Mouse (Mus musculus) liver, embryonic 14 days (tissue): Measurements from ENCODE around the gene Mlxipl. TPM values are rescaled to one million over a fixed set of nuclear protein-coding genes. Genes with fewer than 3 reads are reported as not detected.

Experiments
- polyA plus RNA-seq: library from polyadenylated mRNA; depleted of rRNA; stranded (reverse); fragments of >200 nt; gene quantifications from 2 replicates; pipeline ENCODE4 v1.2.3, GENCODE M21; 2012; rRNA removed

Mlxipl gene
- polyA plus RNA-seq = 12.3 and 17.8 TPM in 2 replicates

DNA sequence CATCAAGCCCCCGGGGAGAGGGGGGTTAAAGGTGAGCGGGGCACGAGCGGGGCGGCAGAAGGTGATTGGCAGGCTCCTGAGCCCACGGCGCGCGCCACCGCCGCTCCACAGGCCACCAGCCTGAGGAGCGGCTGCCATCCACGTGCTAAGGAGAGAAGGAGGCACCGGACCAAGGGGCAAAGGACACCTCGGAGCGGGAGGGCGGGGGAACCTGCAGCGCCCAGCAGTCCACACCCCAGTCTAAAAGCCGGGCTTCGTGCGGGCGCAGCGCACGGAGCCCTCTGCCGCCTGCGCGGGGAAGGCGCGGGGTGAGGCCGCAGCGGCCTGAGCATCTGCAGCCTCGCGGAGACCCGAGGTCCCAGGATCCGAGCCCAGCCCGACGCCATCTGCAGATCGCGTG, at the start of gene Mlxipl:
Gene Mlxipl (plus strand): TSS at position 238 of the 400 bp plus-strand sequence.

DNA sequence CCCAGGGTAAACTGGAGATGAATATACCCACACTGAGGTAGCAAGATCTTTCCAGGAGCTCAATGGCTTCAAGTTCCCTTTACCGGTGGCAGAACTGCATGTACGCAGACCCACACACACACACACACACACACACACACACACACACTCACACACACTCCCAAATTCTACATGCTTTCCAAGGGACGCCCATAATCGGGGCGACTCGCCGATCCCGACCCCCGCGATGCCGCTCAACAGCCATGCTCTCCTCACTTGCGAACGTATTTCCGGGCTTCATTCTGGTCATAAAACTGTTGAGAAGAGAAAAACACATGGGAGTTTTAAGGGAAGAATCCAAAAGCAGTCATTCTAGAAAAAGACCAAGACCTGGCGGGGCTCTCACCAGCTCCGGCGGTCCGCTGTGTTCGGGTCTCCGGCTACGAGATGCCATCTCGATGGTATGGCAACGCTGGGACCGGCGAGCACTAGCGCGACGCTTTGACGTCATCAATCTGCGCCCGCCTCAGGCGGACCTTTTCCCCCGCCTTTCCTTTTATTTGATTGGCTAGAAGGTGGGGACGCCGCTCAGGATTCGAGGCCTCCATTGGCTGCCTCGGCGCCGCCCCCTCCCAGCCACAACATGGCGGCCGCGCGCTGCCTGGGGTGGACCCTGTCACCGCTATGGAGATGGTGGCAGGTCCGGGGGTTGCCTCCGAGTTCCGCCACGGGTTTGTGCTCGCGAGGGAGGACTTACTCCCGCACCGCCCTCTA, 25.9 kb upstream of the Mlxipl start, which contains the start of gene Dnajc30:
Gene Dnajc30 (plus strand): TSS at position 574 of the 753 bp plus-strand sequence.

DNA sequence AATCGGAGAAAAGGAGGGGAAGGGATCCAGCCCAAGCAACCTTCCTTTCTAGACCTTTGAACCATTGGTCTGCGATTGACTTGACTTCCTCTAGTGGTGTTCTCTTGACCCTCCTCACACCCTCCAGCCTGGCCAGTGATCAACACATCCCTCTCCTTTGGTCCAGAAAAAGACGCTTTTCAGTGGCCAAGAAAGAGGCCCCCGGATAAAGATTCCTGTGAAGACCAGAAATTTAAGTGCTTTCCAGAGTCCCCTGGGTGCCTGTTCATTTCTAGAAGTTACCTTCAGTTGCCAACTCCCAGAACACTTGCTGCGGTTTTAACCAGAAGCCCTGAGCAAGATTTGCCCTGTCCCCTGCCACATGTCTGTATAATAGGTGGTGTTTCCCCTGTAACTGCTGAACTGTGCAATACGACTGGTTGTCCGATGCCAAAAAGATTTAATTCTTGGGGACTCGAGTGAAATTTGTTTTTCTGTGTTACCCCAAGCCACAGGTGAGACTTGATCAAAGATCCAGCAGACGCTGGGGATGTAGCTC, 24.7 kb upstream of the Mlxipl start, which contains the start of gene Bud23:
Gene Bud23 (minus strand): TSS at position 51 of the 538 bp plus-strand sequence.

DNA sequence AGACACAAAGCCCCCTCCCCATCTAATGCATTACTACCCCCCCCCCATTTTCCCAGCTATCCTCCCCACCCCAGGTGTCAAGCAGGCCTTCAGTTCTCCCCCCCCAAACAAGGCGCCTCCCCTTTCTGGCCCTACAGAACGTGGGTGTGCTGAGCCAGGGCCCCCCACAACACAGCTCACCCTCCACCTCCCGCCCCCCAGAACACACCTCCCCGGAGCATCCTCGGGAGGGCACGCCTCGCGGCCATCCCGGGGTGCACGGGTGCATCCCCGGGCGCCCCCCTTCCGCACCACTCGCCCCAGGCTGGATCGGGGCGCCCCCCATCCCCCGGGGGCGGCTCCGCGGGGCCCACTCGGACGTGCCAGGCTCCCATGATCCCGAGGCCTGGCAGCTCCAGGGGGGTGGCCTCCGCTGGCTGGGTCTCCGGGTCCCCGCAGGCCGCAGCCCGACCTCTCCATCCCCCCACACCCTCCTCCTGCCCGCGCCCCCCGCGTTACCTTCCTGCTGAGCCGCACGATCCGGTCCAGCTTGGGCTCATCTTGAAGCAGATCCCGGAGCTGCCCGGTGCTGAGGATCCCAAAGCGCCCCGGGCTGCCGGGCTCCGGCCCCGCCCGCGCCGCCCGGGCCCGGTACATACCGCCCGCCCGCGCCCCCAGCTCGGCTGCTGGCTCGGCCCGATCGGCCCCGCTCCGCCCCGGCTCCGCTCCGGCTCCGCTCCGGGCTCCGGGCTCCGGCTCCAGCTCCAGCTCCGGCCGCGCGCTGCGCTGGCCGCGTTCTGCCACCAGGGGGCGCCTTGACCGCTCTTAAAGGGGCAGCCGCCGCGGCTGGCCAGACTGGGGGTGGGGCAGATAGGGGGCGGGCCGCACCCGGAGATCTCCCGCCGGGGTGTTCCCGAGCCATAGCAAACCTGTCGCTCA, 11.9 kb upstream of the Mlxipl start, which contains the start of gene Vps37d:
Gene Vps37d (minus strand): TSS at position 703 of the 918 bp plus-strand sequence.

DNA sequence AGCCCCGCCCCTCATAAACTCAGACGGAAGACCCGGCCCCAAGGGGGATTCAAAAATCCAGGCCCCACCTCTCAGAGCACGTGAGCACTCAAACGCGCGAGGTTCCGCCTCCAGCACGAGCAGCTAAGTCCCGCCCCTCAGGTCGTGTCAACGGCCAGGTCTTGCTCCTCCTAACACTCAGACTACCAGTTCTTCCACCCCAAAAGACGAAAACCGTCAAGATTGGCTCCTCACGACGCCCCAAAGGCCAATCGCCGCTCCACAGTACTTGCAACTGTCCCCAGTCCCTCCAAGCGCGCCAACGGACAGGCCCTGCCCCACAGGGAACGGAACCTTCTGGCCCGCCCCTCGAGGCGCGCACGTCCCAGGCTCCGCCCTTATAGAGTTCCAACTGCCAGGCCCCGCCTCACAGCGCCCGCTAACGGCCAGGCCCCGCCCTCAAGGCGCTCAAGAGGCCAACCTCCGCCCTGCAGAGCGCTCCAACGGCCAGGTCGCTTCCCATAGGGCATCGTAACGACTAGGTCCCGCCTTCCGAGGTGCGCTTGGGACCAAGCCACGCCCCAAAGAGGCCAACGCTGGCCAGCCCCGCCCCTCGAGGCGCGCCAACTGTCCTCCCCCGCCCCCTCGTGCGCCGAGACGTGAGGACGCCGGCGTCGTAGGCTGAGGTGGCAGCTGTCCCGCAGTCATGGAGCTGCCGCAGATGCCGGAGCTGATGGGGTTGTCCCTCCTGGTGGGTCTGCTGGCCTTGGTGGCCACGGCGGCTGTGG, 59.5 kb downstream of the Mlxipl start, which contains the start of gene Tbl2:
Gene Tbl2 (plus strand): TSS at position 605 of the 767 bp plus-strand sequence.

DNA sequence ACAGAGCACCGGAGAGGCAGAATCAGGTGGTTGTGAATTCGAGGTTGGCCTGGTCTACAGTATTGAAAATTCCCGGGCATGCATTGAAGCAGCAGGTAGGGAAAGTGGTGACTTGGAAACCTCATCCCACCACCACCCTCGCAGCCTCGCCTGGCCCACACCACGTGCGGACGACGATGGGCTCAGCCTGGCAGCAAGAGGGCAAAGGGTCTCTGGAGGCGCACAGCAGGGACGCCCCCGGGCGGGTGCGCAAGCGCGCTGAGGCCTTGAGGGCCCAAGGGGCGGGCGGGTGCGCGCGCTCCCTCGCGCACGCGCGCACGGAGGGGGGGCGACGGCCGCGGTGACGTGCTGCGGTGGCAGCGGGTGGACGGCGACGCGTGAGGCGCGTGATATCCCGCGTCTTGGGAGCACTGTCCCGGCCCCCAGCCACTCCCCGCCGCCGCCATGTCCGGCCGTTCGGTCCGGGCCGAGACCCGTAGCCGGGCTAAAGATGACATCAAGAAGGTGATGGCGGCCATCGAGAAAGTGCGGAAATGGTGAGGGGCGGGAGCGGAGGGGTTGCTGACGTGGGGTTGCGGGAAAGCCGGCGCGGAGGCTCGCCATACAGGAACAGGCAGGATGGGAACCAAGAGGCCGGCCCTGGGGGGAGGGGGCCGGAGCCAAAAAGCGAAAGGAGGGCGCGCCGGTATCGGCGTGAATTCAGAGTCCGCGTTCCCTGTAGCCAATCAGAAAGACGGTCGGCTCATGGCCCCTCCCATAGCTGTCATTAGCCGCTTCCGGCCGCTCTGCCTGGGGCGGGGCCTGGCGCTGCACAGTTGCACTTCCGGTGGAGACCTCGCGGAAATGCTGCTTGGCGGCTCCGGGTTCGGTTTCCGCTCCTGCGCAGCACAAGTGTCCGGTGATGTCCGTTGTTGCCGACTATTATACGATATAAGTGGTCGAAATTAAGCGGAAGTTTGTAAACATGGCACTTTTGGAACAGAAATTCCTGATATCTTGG, 78.7 kb downstream of the Mlxipl start, which contains the start of gene Bcl7b:
Gene Bcl7b (plus strand): TSS at position 221 of the 1,000 bp plus-strand sequence.

DNA sequence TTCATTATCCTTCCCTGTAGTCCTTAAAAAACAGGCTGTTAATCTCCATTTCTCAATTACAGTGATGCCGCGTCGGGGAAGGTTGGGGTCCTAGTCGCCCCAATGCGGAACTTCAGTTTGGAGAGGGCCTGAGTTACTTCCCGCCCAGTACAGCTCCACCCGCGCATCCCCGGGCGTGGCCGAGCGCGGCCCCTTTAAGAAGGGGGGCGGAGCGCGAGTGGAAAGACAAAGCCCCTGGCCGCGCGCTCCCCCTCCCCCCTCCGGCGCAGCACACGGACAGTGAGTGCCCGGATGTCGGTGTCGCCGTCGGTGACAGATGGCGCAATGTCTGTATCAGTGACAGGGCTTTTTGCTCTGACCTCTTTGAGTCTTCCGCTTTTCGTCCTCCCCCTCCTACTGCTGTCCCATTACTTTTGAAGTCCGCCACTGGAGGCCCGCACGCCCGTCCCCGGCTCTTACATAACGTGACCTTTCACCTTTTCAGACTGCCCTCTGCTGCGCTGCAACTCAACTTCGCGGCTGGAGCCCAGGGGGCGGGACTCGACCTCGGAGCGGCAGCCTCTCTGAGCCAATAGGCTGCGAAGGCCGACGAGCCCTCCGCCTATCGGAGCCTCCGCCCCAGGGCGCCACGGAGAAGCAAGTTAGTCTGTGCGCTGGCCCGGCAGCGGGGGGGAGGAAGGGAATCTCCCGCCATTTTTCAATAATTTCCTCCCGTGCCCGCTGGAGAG, 97.1 kb downstream of the Mlxipl start, which contains the start of gene Baz1b:
Gene Baz1b (plus strand): TSS at position 644 of the 728 bp plus-strand sequence.

Other genes with a start within 250 kb of the Mlxipl start
- gene Tmem270, start 183.2 kb upstream of the Mlxipl start, polyA plus RNA-seq = 0.05 and 0.07 TPM in 2 replicates
- 124 and 168 TPM in 2 replicates for gene Cldn13, start 174.4 kb upstream of the Mlxipl start, polyA plus RNA-seq
- gene Mettl27, start 157.5 kb upstream of the Mlxipl start, polyA plus RNA-seq = 6.2 and 6.6 TPM in 2 replicates
- gene Cldn4, start 143.0 kb upstream of the Mlxipl start, polyA plus RNA-seq = 0.24 and 0.83 TPM in 2 replicates
- gene Cldn3, start 103.7 kb upstream of the Mlxipl start, polyA plus RNA-seq = 0.33 and 0.77 TPM in 2 replicates
- gene Abhd11, start 80.7 kb upstream of the Mlxipl start, polyA plus RNA-seq = 24.5 and 27.1 TPM in 2 replicates
- 1.9 and 2.0 TPM in 2 replicates for gene Stx1a, start 66.4 kb upstream of the Mlxipl start, polyA plus RNA-seq
- gene Dnajc30, start 25.7 kb upstream of the Mlxipl start, polyA plus RNA-seq = 7.7 and 9.4 TPM in 2 replicates
- 35.8 and 43.9 TPM in 2 replicates for gene Bud23, start 24.9 kb upstream of the Mlxipl start, polyA plus RNA-seq
- gene Vps37d, start 11.6 kb upstream of the Mlxipl start, polyA plus RNA-seq = 0.25 and 0.37 TPM in 2 replicates
- 5.1 and 5.8 TPM in 2 replicates for gene Tbl2, start 59.8 kb downstream of the Mlxipl start, polyA plus RNA-seq
- gene Bcl7b, start 78.4 kb downstream of the Mlxipl start, polyA plus RNA-seq = 11.7 and 11.8 TPM in 2 replicates
- 21.3 and 23.6 TPM in 2 replicates for gene Baz1b, start 97.4 kb downstream of the Mlxipl start, polyA plus RNA-seq
- gene Fzd9, start 161.3 kb downstream of the Mlxipl start, polyA plus RNA-seq = 0.12 and 0.25 TPM in 2 replicates